ENCODE assay signal across 13 mouse cellular contexts in the genomic region with DNA sequence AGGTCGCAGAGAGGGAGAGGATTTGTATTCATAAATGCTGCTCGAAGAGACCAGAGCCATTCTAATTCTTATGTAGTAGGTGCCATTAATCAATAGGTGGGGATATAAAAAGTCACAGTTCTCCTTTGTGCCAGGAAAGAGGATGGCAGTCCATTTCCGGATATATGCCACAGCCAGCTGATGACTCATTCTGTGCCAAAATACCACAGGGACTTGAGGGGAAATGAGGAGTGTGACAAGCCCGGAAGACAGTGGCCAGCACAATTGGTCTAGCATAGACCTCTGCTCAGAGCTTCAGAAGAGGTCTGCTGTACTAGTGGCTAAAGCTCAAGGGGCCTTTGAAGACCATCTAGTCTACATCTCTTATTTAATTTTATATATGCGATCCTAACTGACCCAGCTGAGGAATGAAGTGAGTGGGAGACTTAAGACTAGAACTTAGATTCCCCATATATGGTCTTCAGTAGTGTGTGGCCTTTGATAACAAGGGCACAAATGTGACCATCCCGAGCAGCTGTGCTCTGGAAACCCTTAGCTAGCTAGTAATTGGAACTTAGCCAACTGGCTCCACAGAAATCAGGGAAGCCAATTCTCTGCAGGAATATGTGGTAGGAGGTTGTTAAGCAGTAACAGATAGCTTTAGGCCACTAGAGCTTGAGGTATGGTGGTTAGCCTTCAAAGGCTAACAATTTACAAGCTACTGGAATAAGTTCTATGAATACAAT.
DNase-seq lines count a peak whose midpoint lies in the region; ATAC-seq lines count a peak whose summit lies in the region.
"Had no signal": no experiment of that assay in that cellular context is flagged by ENCODE, and none has a peak within 500 bp of the region (broad histone marks: within the 10 kb centered on the region; RNA-seq: fewer than 3 reads in every experiment).

No protein-coding gene starts in this region.

- H3K4me1 ChIP-seq in hindbrain, embryonic 16.5 days (ENCODE audit: control insufficient read depth, insufficient read depth, low read depth, low read length) = no peaks in the 10 kb centered on the region
- no peaks in the 10 kb centered on the region for H3K4me1 ChIP-seq in hindbrain, embryonic 12.5 days
- no peaks in the 10 kb centered on the region for H3K4me1 ChIP-seq in midbrain, embryonic 14.5 days (ENCODE audit: control insufficient read depth, insufficient read depth, low read length)
- no peaks in the 10 kb centered on the region for H3K4me1 ChIP-seq in midbrain, embryonic 16.5 days (ENCODE audit: control insufficient read depth, insufficient read depth, low read length)
- H3K4me1 ChIP-seq: embryonic facial prominence, embryonic 13.5 days; forebrain, embryonic 15.5 days had no signal

- WGBS in hindbrain, embryonic 16.5 days = 73% methylated on average over 6 of the region's 6 CpGs
- WGBS in hindbrain, embryonic 12.5 days = 79% methylated on average over 6 of the region's 6 CpGs
- WGBS in midbrain, embryonic 14.5 days = 84% methylated on average over 6 of the region's 6 CpGs
- WGBS in midbrain, embryonic 16.5 days = 84% methylated on average over 6 of the region's 6 CpGs

- H3K27me3 ChIP-seq in hindbrain, embryonic 16.5 days (replicated peaks; ENCODE audit: control insufficient read depth, insufficient read depth, low read length) = no peaks in the 10 kb centered on the region
- H3K27me3 ChIP-seq in hindbrain, embryonic 12.5 days = no peaks in the 10 kb centered on the region
- no peaks in the 10 kb centered on the region for H3K27me3 ChIP-seq in midbrain, embryonic 14.5 days (ENCODE audit: control insufficient read depth, insufficient read depth, low read length)
- H3K27me3 ChIP-seq in midbrain, embryonic 16.5 days (ENCODE audit: control insufficient read depth, insufficient read depth, low read depth, low read length) = no peaks in the 10 kb centered on the region
- H3K27me3 ChIP-seq: embryonic facial prominence, embryonic 13.5 days; forebrain, embryonic 15.5 days had no signal

- no peak overlapping the region for H3K4me2 ChIP-seq in hindbrain, embryonic 16.5 days (ENCODE audit: low read length)
- no peak overlapping the region for H3K4me2 ChIP-seq in hindbrain, embryonic 12.5 days (replicated peaks)
- H3K4me2 ChIP-seq in midbrain, embryonic 14.5 days (ENCODE audit: low read length) = no peak overlapping the region
- H3K4me2 ChIP-seq in midbrain, embryonic 16.5 days (ENCODE audit: low read length) = no peak overlapping the region
- H3K4me2 ChIP-seq: embryonic facial prominence, embryonic 13.5 days; forebrain, embryonic 15.5 days had no signal

- no peak overlapping the region for H3K9ac ChIP-seq in hindbrain, embryonic 16.5 days (ENCODE audit: low read depth, low read length)
- H3K9ac ChIP-seq in hindbrain, embryonic 12.5 days = no peak overlapping the region
- H3K9ac ChIP-seq in midbrain, embryonic 14.5 days (replicated peaks; ENCODE audit: low read length) = no peak overlapping the region
- no peak overlapping the region for H3K9ac ChIP-seq in midbrain, embryonic 16.5 days (ENCODE audit: low read depth, low read length)
- H3K9ac ChIP-seq: embryonic facial prominence, embryonic 13.5 days; forebrain, embryonic 15.5 days had no signal

- DNase-seq in cerebellum, postnatal 10 days = peak; percentile 56 to 69
- DNase-seq in cerebellum, adult 9-11 months = no peak
- DNase-seq in midbrain, embryonic 14.5 days = peak; percentile 8
- no peak for DNase-seq in layer of hippocampus, postnatal 10 days (ENCODE audit: low spot score in 2 of 2)
- DNase-seq: cerebellum, adult 8-10 months; gastrocnemius, postnatal 25 days; thymus, postnatal 4 days had no signal

- H3K4me3 ChIP-seq in hindbrain, embryonic 16.5 days (ENCODE audit: low read length) = no peak overlapping the region
- H3K4me3 ChIP-seq in hindbrain, embryonic 12.5 days = no peak overlapping the region
- H3K4me3 ChIP-seq in midbrain, embryonic 14.5 days (replicated peaks; ENCODE audit: low read depth, low read length) = no peak overlapping the region
- H3K4me3 ChIP-seq in midbrain, embryonic 16.5 days (ENCODE audit: low read depth, low read length) = no peak overlapping the region
- H3K4me3 ChIP-seq: embryonic facial prominence, embryonic 13.5 days; forebrain, embryonic 15.5 days had no signal

- no peaks in the 10 kb centered on the region for H3K9me3 ChIP-seq in hindbrain, embryonic 16.5 days (ENCODE audit: control insufficient read depth, low read length)
- no peaks in the 10 kb centered on the region for H3K9me3 ChIP-seq in hindbrain, embryonic 12.5 days (replicated peaks)
- H3K9me3 ChIP-seq in midbrain, embryonic 14.5 days (ENCODE audit: control insufficient read depth, low read length) = no peaks in the 10 kb centered on the region
- H3K9me3 ChIP-seq in midbrain, embryonic 16.5 days (replicated peaks; ENCODE audit: control insufficient read depth, low read length, poor library complexity, severe bottlenecking) = no peaks in the 10 kb centered on the region
- H3K9me3 ChIP-seq: embryonic facial prominence, embryonic 13.5 days; forebrain, embryonic 15.5 days had no signal

- no peak overlapping the region for H3K27ac ChIP-seq in hindbrain, embryonic 16.5 days (ENCODE audit: low read depth, low read length)
- H3K27ac ChIP-seq in hindbrain, embryonic 12.5 days = no peak overlapping the region
- H3K27ac ChIP-seq in midbrain, embryonic 14.5 days (replicated peaks; ENCODE audit: low read depth, low read length) = no peak overlapping the region
- no peak overlapping the region for H3K27ac ChIP-seq in midbrain, embryonic 16.5 days (ENCODE audit: low read length)
- H3K27ac ChIP-seq: embryonic facial prominence, embryonic 13.5 days; forebrain, embryonic 15.5 days had no signal

- no peaks in the 10 kb centered on the region for H3K36me3 ChIP-seq in hindbrain, embryonic 16.5 days (ENCODE audit: control insufficient read depth, insufficient read depth, low read length)
- no peaks in the 10 kb centered on the region for H3K36me3 ChIP-seq in hindbrain, embryonic 12.5 days
- no peaks in the 10 kb centered on the region for H3K36me3 ChIP-seq in midbrain, embryonic 14.5 days (ENCODE audit: control insufficient read depth, insufficient read depth, low read length)
- no peaks in the 10 kb centered on the region for H3K36me3 ChIP-seq in midbrain, embryonic 16.5 days (ENCODE audit: control insufficient read depth, insufficient read depth, low read length)
- H3K36me3 ChIP-seq: embryonic facial prominence, embryonic 13.5 days; forebrain, embryonic 15.5 days had no signal

- ATAC-seq in hindbrain, embryonic 16.5 days = 0 out of 2 replicates have a peak, but pooled peaks have one; percentile 34
- no peak for ATAC-seq in hindbrain, embryonic 12.5 days (ENCODE audit: low FRiP score)
- ATAC-seq in midbrain, embryonic 14.5 days (ENCODE audit: low FRiP score, low TSS enrichment) = peak; percentile 18; the same call in 1 of the 2 replicates
- ATAC-seq in midbrain, embryonic 16.5 days = no peak
- peak; percentile 96 for ATAC-seq in megakaryocyte progenitor cell, adult 5-6 weeks (replicated peaks; ENCODE audit: poor library complexity)
- ATAC-seq: forebrain, embryonic 15.5 days had no signal

Comparison
In these comparisons a context has a peak if more than half of its experiments do, and no peak if none do; other contexts are left out.
1. DNase-seq: peak in cerebellum, postnatal 10 days (2 of 2) and midbrain, embryonic 14.5 days (single experiment); none in cerebellum, adult 9-11 months (single experiment) and layer of hippocampus, postnatal 10 days (0 of 2).
2. ATAC-seq: peak in hindbrain, embryonic 16.5 days (single experiment), midbrain, embryonic 14.5 days (single experiment) and megakaryocyte progenitor cell, adult 5-6 weeks (single experiment); none in hindbrain, embryonic 12.5 days (single experiment) and midbrain, embryonic 16.5 days (single experiment).